Comparison of ENCODE assay signal across 11 mouse cellular contexts in the genomic region with DNA sequence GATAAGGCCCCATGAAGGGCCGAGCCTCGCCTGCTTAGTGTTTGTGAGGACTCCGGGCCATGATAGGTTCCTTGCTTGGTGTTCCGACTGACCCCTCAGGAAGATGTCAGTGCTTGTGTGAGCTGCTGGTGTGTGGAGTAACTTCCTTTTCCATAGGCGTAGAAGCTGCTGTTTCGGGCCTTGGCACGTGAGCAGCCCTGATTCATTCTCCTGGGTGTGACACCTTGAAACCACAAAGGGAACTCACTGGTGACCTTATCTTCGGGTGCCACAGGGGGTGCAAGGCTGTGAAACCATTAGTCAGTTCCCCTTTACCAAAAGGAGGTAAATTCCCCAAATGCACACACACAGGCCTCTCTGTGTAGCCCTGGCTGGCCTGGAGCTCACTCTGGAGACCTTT. TPM values are rescaled to one million over a fixed set of nuclear protein-coding genes. Genes with fewer than 3 reads are reported as not detected.
A peak's percentile ranks its signal among the peaks of the same experiment; 100 is the strongest.
DNase-seq lines count a peak whose midpoint lies in the region; ATAC-seq lines count a peak whose summit lies in the region.
"Had no signal": no experiment of that assay in that cellular context is flagged by ENCODE, and none has a peak within 500 bp of the region (broad histone marks: within the 10 kb centered on the region; RNA-seq: fewer than 3 reads in every experiment).

No protein-coding gene starts in this region.

- H3K4me2 ChIP-seq in liver, embryonic 12.5 days, result no peak overlapping the region
- H3K4me2 ChIP-seq: forebrain, embryonic 15.5 days; hindbrain, embryonic 15.5 days had no signal

- H3K27me3 ChIP-seq in liver, embryonic 12.5 days (replicated peaks), result no peaks in the 10 kb centered on the region
- H3K27me3 ChIP-seq: forebrain, embryonic 15.5 days; hindbrain, embryonic 15.5 days had no signal

- 0 out of 2 replicates have a peak, but pooled peaks have one; percentile 44 for ATAC-seq in liver, embryonic 12.5 days
- peak; percentile 98 for ATAC-seq in neutrophil, adult 5-6 weeks (ENCODE audit: extremely low read depth, insufficient number of reproducible peaks, low FRiP score, poor library complexity, severe bottlenecking)
- ATAC-seq: forebrain, embryonic 15.5 days had no signal

- H3K4me3 ChIP-seq in liver, embryonic 12.5 days, result no peak overlapping the region
- H3K4me3 ChIP-seq: forebrain, embryonic 15.5 days; hindbrain, embryonic 15.5 days had no signal

- H3K9ac ChIP-seq in liver, embryonic 12.5 days, result no peak overlapping the region
- H3K9ac ChIP-seq: forebrain, embryonic 15.5 days; hindbrain, embryonic 15.5 days had no signal

- peak overlapping the region; percentile 3; the same call in 1 of the 2 replicates for H3K27ac ChIP-seq in liver, embryonic 12.5 days
- H3K27ac ChIP-seq: forebrain, embryonic 15.5 days; hindbrain, embryonic 15.5 days had no signal

- peaks cover 83% of the 10 kb centered on the region for H3K36me3 ChIP-seq in liver, embryonic 12.5 days

- WGBS in liver, embryonic 12.5 days (ENCODE audit: insufficient replicate concordance), result 24% methylated on average over 8 of the region's 8 CpGs

- peaks cover 38% of the 10 kb centered on the region for H3K4me1 ChIP-seq in liver, embryonic 12.5 days
- H3K4me1 ChIP-seq: forebrain, embryonic 15.5 days; hindbrain, embryonic 15.5 days had no signal

- no peaks in the 10 kb centered on the region for H3K9me3 ChIP-seq in liver, embryonic 12.5 days (replicated peaks)
- H3K9me3 ChIP-seq: forebrain, embryonic 15.5 days; hindbrain, embryonic 15.5 days had no signal

- DNase-seq in heart, adult 11 months, result peak; percentile 92
- no peak for DNase-seq in heart, postnatal 4 days
- DNase-seq in adrenal gland, postnatal 10 days, result peak; percentile 50
- no peak for DNase-seq in kidney, adult 18-20 months
- no peak for DNase-seq in embryo, embryonic 10.5 days (ENCODE audit: low spot score)
- DNase-seq in cerebellum, postnatal 36 days, result no peak
- DNase-seq: layer of hippocampus, postnatal 36 days had no signal

RNA-seq across cellular contexts. Expression of a gene that starts 43.0 kb away (rescaled TPM):
- total RNA-seq in heart, postnatal 4 days (2021), result 10 to 100 TPM; 33.5 to 37.6 TPM
- total RNA-seq in adrenal gland, postnatal 10 days (2021), result 100 to 1,000 TPM in 1 of 2 experiments, 10 to 100 TPM in 1; 98.6 to 160 TPM
- 166 and 181 TPM in 2 replicates for polyA plus RNA-seq in liver, embryonic 12.5 days (2016; fragmentation: Nextera tagmentation; extraction: Ambion mirVana)
- total RNA-seq in neutrophil, adult 5-6 weeks (2017), result 36.4 and 46.4 TPM in 2 replicates

Comparison
In these comparisons a context has a peak if more than half of its experiments do, and no peak if none do; other contexts are left out.
1. DNase-seq: peak in heart, adult 11 months (single experiment) and adrenal gland, postnatal 10 days (single experiment); none in heart, postnatal 4 days (single experiment), kidney, adult 18-20 months (single experiment), embryo, embryonic 10.5 days (single experiment) and cerebellum, postnatal 36 days (0 of 2).